Mouse (Mus musculus) forebrain, postnatal 0 days (tissue): ENCODE measurements around the gene Nfam1. TPM values are rescaled to one million over a fixed set of nuclear protein-coding genes. Genes with fewer than 3 reads are reported as not detected.
A peak's percentile ranks its signal among the peaks of the same experiment; 100 is the strongest.
"Not testable (repeated sequence)": the region's sequence is repeated elsewhere in the genome, so short reads cannot be mapped to it uniquely, and the experiment has no call there.

Experiments used
- ATAC-seq: fragments of 200-750 bp; cut with Nextera tagmentation; 2 replicates; pipeline ENCODE4 v1.8.0; 2017; ENCODE audit warnings: mild to moderate bottlenecking, moderate library complexity
- DNase-seq: peaks from one replicate; pipeline ENCODE4 v3.0.0-alpha.2; 2015
- H3K27ac ChIP-seq: fragments of 300-500 bp; sonication (generic); 2 replicates; pipeline ENCODE4 v1.5.1; 2014; ENCODE audit warnings: low read depth, mild to moderate bottlenecking, antibody characterized with exemption, low read length, moderate library complexity, mixed read lengths
- H3K27me3 ChIP-seq: fragments of 300-500 bp; sonication (generic); 2 replicates; pipeline ENCODE4 v1.6.1; 2014; ENCODE audit warnings: mild to moderate bottlenecking, low read length, mixed read lengths; ENCODE audit not compliant: insufficient read depth
- H3K36me3 ChIP-seq: fragments of 300-500 bp; sonication (generic); 2 replicates; pipeline ENCODE4 v1.6.1; 2014; ENCODE audit warnings: mild to moderate bottlenecking, moderate library complexity; ENCODE audit not compliant: insufficient read depth
- H3K4me1 ChIP-seq: fragments of 300-500 bp; sonication (generic); 2 replicates; pipeline ENCODE4 v1.6.1; 2014; ENCODE audit warnings: antibody characterized with exemption; ENCODE audit not compliant: insufficient read depth
- H3K4me2 ChIP-seq: fragments of 300-500 bp; sonication (generic); 2 replicates; pipeline ENCODE4 v1.6.1; 2014; ENCODE audit warnings: low read depth, mild to moderate bottlenecking, moderate library complexity
- H3K4me3 ChIP-seq: fragments of 300-500 bp; sonication (generic); 2 replicates; pipeline ENCODE4 v1.5.1; 2014; ENCODE audit warnings: low read depth, low read length, mixed read lengths
- H3K9ac ChIP-seq: fragments of 300-500 bp; sonication (generic); 2 replicates; pipeline ENCODE4 v1.6.1; 2014; ENCODE audit warnings: mild to moderate bottlenecking
- H3K9me3 ChIP-seq: fragments of 300-500 bp; sonication (generic); 2 replicates; pipeline ENCODE4 v1.6.1; 2016; ENCODE audit warnings: low read length
- CTCF ChIP-seq: sonication (generic); IDR thresholded peaks from 2 replicates; pipeline ENCODE4 v1.5.1; 2016; ENCODE audit warnings: antibody characterized with exemption, control low read depth, low read depth
- WGBS: fragments of 180-500 bp; shearing (Covaris S2); extraction: QIAGEN DNeasy Blood & Tissue Kit; methylation state at CpG from one replicate; pipeline ENCODE4 v1.1.7; 2014; 5-methylcytosine and 5-hydroxymethylcytosine counted together
- polyA plus RNA-seq: library from polyadenylated mRNA; unstranded; fragments of >200 nt; fragmentation: Nextera tagmentation; extraction: Ambion mirVana; gene quantifications from 2 replicates; pipeline ENCODE4 v1.2.1, GENCODE M21; 2015
- total RNA-seq: library from RNA; depleted of rRNA; stranded (reverse); fragments of >200 nt; gene quantifications from 2 replicates; pipeline ENCODE4 v1.2.3, GENCODE M21; 2014

Nfam1 gene
- total and polyA plus RNA-seq, 2 experiments from 2014 or later, result 1.8 to 2.9 TPM

DNA sequence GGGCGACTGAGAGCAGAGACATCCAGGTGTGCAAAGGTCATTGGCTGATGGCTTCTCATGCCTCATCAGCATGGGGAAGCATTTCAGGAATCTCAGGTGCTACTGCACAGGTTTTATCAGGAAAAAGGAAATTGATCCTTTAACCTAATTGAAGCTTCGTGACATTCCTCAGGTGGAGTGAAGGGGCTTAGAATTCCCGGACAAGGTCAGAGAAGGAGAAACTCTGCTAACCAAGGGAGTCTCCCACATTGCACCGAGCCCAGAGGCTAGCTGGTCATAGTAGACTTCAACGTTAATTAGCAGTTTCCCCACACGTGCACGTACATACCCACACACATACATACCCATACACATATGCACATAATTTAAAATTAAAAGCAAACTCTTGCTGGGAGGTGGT, 13.6 kb upstream of the Nfam1 start:
- no peak for DNase-seq
- WGBS, result 92% methylated on average over 7 of the region's 7 CpGs
- no peak for ATAC-seq
- Histone ChIP-seq H3K9ac (no peak overlapping the region), H3K9me3 (no peaks in the 10 kb centered on the region), H3K27me3 (no peaks in the 10 kb centered on the region), H3K36me3 (no peaks in the 10 kb centered on the region), H3K4me3 (no peak overlapping the region), H3K4me1 (peaks cover 12% of the 10 kb centered on the region; the same call in 1 of the 2 replicates), H3K27ac (no peak overlapping the region), H3K4me2 (no peak overlapping the region)
- TF ChIP-seq CTCF, result no peak

DNA sequence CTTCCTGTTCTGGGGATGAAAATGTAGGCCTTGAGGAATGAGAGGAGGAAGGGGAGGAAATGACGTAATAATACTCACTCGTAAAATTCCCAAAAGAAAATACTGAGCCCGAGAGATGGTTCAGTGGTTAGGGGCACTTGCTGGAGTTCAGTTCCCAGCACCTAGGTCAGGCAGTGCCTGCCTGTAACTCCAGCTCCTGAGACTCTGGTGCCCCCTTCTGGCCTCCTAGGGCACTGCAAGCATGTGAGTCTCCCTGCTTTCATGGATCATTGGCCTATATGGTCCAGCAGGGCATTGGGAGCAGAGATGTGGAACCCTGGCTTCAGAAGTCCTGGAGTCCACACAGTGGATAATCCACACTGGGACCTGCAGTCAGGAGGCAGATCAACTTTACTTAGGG, 13.2 kb upstream of the Nfam1 start:
- WGBS, result 97% methylated on average over 3 of the region's 3 CpGs
- H3K4me1 ChIP-seq, result peaks cover 12% of the 10 kb centered on the region; the same call in 1 of the 2 replicates
- H3K36me3 ChIP-seq, result no peaks in the 10 kb centered on the region
- H3K4me2 ChIP-seq, result no peak overlapping the region
- no peak overlapping the region for H3K4me3 ChIP-seq
- no peak overlapping the region for H3K27ac ChIP-seq
- no peaks in the 10 kb centered on the region for H3K27me3 ChIP-seq
- DNase-seq (no peak), ATAC-seq (no peak)
- H3K9ac ChIP-seq, result no peak overlapping the region
- TF ChIP-seq CTCF, result peak; percentile 47; the same call in 1 of the 2 replicates
- H3K9me3 ChIP-seq, result no peaks in the 10 kb centered on the region

GRCm38 (mm10) chr15:83045565-83045964, 12.5 kb upstream of the Nfam1 start:
- H3K9me3 ChIP-seq, result not testable (repeated sequence)
- peaks cover 12% of the 10 kb centered on the region; the same call in 1 of the 2 replicates for H3K4me1 ChIP-seq
- WGBS, result 95% methylated on average over 5 of the region's 5 CpGs

DNA sequence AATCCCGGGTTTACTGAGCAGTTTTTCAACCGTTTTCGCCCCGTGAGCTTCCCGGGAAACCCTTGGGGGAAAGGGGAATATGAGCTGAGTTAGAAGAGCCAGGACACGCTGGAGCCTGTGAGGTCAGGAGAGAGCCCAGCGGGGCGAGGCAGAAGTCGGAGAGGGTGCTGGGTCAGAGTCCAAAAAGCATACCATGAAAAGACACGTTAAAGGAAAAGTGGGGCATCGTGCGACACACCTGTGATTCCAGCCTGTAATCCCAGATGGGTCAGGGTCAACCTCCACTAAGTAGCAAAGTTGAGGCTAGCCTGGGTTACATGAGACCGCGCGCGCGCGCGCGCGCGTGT, 10.2 kb upstream of the Nfam1 start:
- Histone ChIP-seq H3K9me3 (no peaks in the 10 kb centered on the region), H3K27ac (peak overlapping the region; percentile 85), H3K4me2 (peak overlapping the region; percentile 52), H3K36me3 (no peaks in the 10 kb centered on the region), H3K9ac (peak overlapping the region; percentile 58; the same call in 1 of the 2 replicates), H3K4me1 (peaks cover 19% of the 10 kb centered on the region; the same call in 1 of the 2 replicates), H3K27me3 (no peaks in the 10 kb centered on the region), H3K4me3 (no peak overlapping the region)
- DNase-seq (no peak), ATAC-seq (no peak)
- WGBS, result 68% methylated on average over 22 of the region's 22 CpGs
- TF ChIP-seq CTCF, result no peak

More at GRCm38 (mm10) chr15:83045565-83045964, 12.5 kb upstream of the Nfam1 start:
- DNase-seq, H3K36me3 ChIP-seq, H3K4me2 ChIP-seq, ATAC-seq, H3K4me3 ChIP-seq, H3K9ac ChIP-seq, H3K27me3 ChIP-seq, H3K27ac ChIP-seq: not testable (repeated sequence)

DNA sequence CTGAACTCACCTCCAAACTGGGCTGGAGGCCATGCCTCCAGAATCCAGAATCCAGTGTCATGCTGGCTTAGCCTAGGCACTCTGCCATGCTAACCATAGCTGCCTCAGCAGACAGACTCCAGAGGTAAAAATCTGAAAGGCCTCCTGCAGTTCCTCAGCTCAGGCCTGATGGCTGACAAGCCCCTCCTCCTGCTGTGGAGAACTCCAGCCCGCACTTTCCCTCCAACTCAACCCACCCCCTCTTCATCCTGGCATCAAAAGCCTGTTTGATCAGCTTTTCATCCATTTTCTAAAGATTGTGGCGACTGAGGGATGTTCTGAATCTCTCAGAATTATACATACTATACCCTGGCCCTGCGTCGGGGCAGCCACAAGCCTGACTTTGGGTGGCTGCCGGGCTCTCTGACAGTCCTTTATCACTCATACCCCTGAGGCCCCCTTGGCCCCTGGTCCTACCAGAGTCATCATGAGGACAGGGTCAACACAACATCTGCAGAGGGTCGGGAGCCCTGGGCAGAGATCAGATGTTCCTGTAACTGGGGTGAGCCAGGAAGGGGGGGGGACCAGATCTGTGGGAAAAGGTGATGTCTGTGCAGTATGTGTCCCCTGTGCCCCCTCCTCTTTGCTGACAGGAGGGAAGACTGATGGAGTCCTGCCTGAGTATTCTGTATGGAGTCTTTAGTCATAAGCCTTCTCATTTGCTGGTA, 9.7 kb upstream of the Nfam1 start:
- H3K4me2 ChIP-seq, result peak overlapping the region; percentile 52
- H3K9ac ChIP-seq, result peak overlapping the region; percentile 58
- TF ChIP-seq CTCF, result no peak
- DNase-seq (peak; percentile 80), ATAC-seq (peak; percentile 88)
- H3K27me3 ChIP-seq, result no peaks in the 10 kb centered on the region
- no peaks in the 10 kb centered on the region for H3K9me3 ChIP-seq
- peak overlapping the region; percentile 85 for H3K27ac ChIP-seq
- H3K4me3 ChIP-seq, result peak overlapping the region; percentile 29
- no peaks in the 10 kb centered on the region for H3K36me3 ChIP-seq
- WGBS, result 6% methylated on average over 6 of the region's 6 CpGs
- H3K4me1 ChIP-seq, result peaks cover 19% of the 10 kb centered on the region; the same call in 1 of the 2 replicates

DNA sequence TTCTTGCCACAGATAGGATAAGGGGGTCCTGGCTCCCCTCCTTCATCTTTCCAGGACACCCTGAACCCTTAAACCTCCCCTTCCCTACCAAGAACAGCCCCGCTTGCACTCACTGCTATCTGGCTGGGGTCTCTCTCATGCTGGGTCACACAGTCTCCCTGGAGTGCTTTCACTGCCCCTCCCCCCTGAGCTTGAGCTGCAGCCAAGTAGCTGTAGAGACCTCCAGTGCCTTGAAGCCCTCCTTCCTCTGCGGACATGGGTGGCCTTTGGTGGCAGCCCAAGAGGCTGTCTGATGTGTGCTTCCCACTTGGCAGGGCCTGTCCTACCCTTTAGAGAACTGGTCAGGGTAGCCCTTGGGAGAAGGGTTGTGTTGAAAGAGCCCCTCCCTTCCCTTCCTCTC, 7.0 kb upstream of the Nfam1 start:
- Histone ChIP-seq H3K4me1 (peaks cover 22% of the 10 kb centered on the region), H3K4me3 (no peak overlapping the region), H3K9ac (peak overlapping the region; percentile 1; the same call in 1 of the 2 replicates), H3K27me3 (no peaks in the 10 kb centered on the region), H3K36me3 (no peaks in the 10 kb centered on the region), H3K4me2 (no peak overlapping the region), H3K27ac (no peak overlapping the region), H3K9me3 (no peaks in the 10 kb centered on the region)
- WGBS, result 26% methylated on average over 2 of the region's 2 CpGs
- no peak for TF ChIP-seq CTCF
- DNase-seq (no peak), ATAC-seq (no peak)

GRCm38 (mm10) chr15:83038812-83039211, 5.7 kb upstream of the Nfam1 start:
- H3K4me1 ChIP-seq, result peaks cover 36% of the 10 kb centered on the region
- no peak overlapping the region for H3K4me3 ChIP-seq
- 65% methylated on average over 3 of the region's 3 CpGs for whole genome bisulfite sequencing

More at GRCm38 (mm10) chr15:83038812-83039211, 5.7 kb upstream of the Nfam1 start:
- no peak for DNase-seq
- no peak for TF ChIP-seq CTCF
- H3K9me3 ChIP-seq, result no peaks in the 10 kb centered on the region
- H3K9ac ChIP-seq, result no peak overlapping the region
- no peaks in the 10 kb centered on the region for H3K36me3 ChIP-seq
- H3K27me3 ChIP-seq, result no peaks in the 10 kb centered on the region
- H3K4me2 ChIP-seq, result no peak overlapping the region
- no peak for ATAC-seq
- no peak overlapping the region for H3K27ac ChIP-seq
